Mouse (Mus musculus) induced T-regulatory cell, adult 2 months (primary cell): Measurements from ENCODE around the gene Tnfsf9.

Source experiments
- DNase-seq: peaks from one replicate; pipeline ENCODE4 v3.0.0-alpha.2; 2012; ENCODE audit warnings: low read depth

The Tnfsf9 gene

GRCm38 (mm10) chr17:57105181-57106034, at the start of gene Tnfsf9:
Gene Tnfsf9, plus strand, starts transcription at chr17:57105325.
- peak; percentile 70 for DNase-seq

DNA sequence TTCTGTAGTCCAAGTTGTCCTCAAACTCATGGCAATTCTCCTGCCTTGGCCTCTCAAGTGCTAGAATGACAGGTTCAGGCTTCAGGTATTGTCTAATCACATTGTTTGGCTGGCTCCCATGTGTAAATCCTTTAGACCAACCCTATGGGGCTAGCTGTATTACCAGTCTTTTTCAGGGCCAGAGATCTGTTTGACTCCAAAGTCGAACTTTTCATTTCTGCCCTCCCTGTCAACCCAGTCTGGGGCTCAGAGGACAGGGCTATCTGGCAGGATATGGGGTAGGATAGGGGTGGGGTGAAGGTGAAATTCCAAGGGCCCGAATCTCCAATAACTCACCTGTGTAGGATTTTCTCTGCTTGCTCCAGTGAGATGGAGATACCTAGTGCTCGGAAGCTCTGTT, 48.9 kb upstream of the Tnfsf9 start:
- DNase-seq: no peak

DNA sequence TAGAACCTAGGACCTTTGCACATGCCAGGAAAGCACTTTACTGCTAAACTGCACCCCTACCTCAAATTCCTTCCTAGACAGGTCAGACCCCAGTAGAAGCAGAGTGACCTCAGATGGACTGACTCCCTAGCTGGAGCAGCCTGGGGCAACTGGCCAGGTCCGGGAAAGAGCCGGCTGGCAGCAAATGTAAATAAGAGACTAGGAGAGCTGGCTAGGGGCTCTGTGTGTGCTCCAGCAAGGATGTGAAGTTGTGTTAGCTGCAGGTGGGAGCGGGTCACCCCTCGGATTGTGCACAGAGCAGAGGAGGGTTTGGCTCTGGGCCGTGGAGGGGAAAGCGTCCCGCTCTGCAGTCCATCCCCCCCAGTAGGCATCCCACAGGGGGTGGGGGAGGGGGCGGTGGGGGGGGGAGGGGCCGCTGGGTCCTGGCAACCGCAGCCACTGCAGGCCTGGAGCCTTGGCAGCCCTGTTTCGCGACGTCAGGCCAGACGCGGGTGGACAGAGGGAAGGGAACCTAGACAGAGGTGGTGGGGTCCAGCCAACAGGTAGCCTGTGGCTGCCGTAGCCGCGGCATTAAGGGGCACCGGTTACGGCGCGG, 46.1 kb upstream of the Tnfsf9 start, which contains the start of gene Crb3:
Gene Crb3 (plus strand): TSS at position 215 of the 595 bp plus-strand sequence.
- DNase-seq: no peak

DNA sequence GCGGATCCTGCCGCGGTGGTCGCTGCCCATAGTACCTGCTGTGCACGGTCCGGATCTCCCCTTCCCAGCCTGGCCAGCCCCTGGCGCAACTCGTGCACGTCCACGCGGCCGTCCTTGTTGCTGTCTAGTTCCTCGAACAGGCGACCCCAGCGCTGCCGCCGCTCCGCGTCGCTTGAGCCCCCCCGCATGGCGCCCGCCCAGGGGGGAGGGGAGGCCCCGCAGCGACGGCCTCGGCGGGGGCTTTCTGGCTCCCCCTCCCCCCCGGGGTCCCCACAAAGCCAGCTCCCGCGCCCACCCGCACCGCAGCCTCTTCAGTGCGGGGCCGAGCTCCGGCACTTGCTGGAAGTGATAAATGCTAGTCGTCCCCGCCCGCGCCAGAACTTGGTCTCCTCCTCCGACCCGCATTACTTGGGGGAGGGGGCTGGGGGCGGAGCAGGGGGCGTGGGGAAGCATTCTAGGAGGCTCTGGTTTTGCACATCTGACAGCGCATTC, 45.6 kb upstream of the Tnfsf9 start, which contains the start of gene Slc25a23:
Gene Slc25a23 (minus strand): TSS at position 378 of the 492 bp plus-strand sequence.
- peak; percentile 76 for DNase-seq

- peak; percentile 99 for DNase-seq
Measured at GRCm38 (mm10) chr17:57060231-57060801, 44.8 kb upstream of the Tnfsf9 start.

GRCm38 (mm10) chr17:57061069-57061468, 44.1 kb upstream of the Tnfsf9 start:
- peak; percentile 75 for DNase-seq

GRCm38 (mm10) chr17:57062011-57062521, 43.1 kb upstream of the Tnfsf9 start:
- peak; percentile 75 for DNase-seq

DNA sequence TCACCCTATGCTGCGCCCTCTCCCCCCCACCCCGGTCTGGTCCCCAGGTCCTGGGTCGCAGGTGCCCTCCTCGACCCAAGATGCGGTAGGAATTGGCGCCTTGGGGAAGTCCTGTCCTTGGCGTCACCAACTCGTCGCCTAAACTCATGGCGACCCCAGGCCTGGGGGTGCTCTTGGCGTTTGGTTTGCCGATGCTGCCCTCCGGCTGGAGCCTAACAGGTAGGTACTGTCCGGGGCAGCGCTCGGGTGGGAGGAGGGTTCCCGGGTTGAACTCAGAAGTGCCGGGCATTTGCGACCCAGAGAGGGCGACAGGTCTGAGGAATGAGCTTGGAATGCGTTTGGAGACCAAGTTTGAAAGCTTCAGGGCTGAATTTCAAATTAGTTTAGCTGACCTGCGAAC, 42.6 kb upstream of the Tnfsf9 start:
- DNase-seq: no peak

DNA sequence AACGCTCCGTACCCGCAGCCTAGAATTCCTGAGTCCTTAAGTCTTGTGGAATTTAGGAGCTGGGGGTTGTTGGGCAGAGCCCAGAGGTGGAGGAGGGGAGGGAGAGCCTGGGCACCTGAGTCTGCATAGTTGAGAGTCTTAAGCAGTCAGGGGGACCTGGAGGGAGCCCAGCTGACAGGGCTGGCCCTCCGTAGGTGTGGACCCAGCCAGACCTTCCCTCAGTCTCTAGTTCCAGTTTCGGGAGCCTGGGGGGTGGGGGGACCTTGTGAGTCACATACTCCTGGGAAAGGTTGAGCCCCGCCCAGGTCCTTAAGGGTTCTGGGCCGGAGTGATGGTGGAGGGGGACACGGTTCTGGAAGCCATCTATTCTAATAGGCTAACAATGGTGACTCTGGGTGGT, 42.1 kb upstream of the Tnfsf9 start:
- no peak for DNase-seq

GRCm38 (mm10) chr17:57066908-57067307, 38.2 kb upstream of the Tnfsf9 start:
- DNase-seq: no peak

DNA sequence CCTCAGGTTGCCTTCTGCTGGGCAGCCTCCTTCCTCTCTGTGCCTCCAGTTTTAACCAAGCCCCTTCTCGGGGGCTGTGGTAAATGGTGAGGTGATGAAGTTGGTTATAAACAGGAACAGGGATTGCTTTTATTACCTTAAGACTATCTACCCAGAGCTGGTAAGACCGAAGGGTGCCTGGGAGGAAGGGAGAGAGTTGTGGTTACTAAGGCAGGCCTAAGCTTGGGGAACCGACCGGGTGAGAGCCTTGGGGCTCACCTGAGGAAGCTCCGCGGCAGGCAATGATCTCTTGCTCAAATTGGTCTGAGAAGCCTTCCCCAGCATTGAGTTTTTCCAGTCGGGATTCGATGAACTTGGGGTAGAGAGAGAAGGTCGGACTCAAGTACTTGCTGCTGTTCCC, 34.9 kb upstream of the Tnfsf9 start:
- DNase-seq: no peak

DNA sequence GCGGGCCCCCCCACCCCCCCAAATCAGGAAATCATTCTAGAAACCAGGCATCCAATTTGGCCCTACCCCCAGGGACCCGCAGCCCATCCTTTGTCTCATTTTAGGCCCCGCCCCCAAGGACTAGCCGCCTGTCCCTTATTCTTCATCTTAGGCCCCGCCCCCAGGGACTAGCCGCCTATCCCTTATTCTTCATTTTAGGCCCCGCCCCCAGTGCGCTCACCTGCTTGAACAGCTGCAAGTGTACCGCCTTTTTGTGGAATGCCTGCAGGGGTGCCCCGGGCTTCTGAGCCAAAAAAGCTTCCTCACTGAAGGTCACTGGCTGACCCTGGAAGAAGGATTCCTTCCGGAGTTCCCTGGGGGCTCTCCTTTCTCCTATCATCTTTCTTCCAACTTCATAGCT, 34.4 kb upstream of the Tnfsf9 start:
- no peak for DNase-seq

DNA sequence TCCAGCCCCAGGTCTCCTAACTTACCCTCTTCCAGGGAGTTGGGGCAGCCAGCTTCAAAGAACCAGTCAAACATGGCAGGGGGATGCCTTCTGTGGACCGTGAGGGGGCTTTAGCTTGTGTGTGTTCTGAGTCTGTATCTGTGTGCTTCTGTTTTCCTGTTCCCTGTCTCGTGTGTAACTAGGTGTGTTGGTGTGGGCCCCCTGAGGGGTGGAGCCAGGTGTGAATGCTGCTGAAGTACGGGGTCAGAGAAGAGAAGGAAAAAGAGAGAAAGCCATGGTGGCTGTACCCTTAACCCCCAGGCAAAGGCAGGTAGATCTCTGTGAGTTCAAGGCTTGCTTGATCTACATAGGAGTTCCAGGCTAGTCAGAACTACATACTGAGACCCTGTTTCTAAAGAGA, 28.2 kb upstream of the Tnfsf9 start:
- peak; percentile 40 for DNase-seq

DNA sequence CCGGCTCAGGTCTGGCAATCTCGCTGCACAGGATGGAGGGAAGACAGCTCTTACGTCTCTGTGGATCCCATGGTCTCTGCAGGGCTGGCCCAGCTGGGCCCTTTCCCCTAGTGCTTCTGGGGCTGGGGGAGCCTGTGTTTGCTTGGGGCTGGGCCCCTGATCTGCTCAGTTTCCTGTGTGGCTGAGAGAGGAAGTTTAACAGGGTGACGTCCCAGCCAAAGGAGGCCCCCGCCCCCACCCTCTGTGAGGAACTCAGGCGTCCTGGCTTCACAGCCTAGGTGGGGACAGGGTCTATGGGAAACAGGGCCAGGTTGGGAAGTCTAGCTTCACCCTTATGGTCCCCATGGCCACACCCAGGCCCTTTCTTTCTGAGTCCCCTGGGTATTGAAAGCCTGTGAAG, 26.8 kb upstream of the Tnfsf9 start, which contains the start of gene Dennd1c:
Gene Dennd1c (minus strand): TSS at position 179 of the 400 bp plus-strand sequence.
- DNase-seq: peak; percentile 91

DNA sequence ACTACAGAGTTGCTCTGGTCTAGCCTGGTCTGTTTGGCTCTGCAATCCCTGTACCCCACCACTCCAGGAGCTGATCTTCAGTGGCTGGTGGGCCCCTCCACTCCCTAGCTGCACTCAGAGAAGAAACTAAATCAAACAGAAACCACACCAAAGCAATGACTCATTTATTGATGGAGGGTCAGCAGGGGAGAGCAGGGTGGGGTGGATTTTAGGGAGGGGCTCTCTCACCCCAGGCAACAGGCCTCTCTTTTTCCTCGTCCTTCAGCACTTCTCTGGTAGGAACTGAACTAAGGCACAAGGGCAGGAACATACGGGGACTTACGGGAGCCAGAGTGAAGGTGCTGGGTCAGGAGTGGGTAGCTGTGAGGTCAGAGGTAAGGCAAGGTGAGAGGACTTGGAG, 25.2 kb upstream of the Tnfsf9 start:
- DNase-seq: peak; percentile 56

GRCm38 (mm10) chr17:57081234-57081842, 23.8 kb upstream of the Tnfsf9 start:
- no peak for DNase-seq

DNA sequence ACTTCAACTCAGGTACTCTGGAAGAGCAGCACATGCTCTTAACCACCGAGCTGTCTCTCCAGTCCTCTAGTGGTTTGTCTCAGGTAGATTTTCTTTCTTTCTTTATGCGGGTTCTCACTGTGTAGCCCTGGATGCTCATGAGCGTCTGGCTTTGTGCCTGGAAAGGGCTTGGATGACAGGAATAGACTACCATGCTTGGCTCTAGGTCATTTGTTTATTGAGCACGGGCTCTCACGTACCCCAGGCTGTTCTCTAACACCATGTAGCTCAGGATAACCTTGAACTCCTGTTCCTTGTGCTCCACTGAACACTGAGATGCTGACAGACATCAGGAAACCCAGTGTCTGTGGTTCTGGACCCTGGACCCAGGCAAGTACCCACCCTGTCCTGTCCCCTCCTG, 22.6 kb upstream of the Tnfsf9 start:
- no peak for DNase-seq

GRCm38 (mm10) chr17:57085970-57086757, 19.0 kb upstream of the Tnfsf9 start:
- DNase-seq: no peak

DNA sequence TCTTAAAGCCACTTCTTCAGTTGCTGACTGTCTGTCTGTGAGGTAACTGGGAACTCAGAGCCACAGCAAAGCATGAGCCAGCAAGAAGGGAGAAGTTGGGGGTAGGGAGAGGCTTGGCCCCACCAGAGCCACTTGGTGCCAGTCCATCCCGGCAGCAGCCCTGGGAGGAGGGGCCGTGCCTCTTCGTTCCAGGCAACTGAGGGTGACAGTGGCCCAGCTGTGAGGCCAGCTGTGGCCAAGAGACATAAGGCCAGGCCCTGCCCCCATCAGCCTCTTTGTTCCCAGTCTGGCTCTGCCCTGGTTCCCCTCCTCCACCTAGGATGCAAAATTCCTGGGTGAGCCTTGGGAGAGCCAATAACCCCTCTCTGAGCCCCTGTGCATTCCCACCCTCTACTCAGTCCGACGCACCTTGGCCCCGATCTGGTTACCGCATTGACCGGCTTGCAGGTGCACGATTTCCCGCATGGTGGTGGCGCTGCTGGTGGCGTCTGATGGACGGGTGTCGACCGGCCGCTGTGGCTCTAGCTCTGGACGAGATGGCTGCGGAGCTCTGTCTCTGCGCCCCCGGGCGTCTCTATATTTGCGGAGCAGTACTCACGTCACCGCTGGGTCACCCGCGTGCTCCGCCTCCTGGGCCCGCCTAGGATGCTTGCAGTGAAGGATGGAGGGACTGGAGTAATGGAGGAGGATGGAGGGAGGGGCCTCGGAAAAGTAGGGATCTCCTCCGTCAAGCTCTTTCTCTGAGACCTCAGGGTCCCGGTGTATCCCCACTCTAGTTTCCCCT, 17.9 kb upstream of the Tnfsf9 start, which contains the start of gene Tubb4a:
Gene Tubb4a (minus strand): TSS at position 734 of the 784 bp plus-strand sequence.
- DNase-seq: no peak

- DNase-seq: no peak
Measured at GRCm38 (mm10) chr17:57094222-57094621, 10.9 kb upstream of the Tnfsf9 start.
